Mouse (Mus musculus): ENCODE measurements around the gene Isoc2a.

Isoc2a gene

GRCm38 (mm10) chr7:4918681-4919080 is 41.7 kb downstream of the Isoc2a start:
- no peak for DNase-seq (ENCODE audit: low read depth)

GRCm38 (mm10) chr7:4919096-4919495 is 42.1 kb downstream of the Isoc2a start:
- DNase-seq (ENCODE audit: low read depth): no peak

GRCm38 (mm10) chr7:4919971-4920370 is 43.0 kb downstream of the Isoc2a start:
- DNase-seq (ENCODE audit: low read depth): no peak

GRCm38 (mm10) chr7:4920496-4920895 is 43.5 kb downstream of the Isoc2a start:
- no peak for DNase-seq (ENCODE audit: low read depth)

GRCm38 (mm10) chr7:4920976-4921823 is 44.2 kb downstream of the Isoc2a start:
- DNase-seq (ENCODE audit: low read depth): peak; percentile 5

- no peak for DNase-seq (ENCODE audit: low read depth)
These were observed 45.0 kb downstream of the Isoc2a start, which contains the start of gene Nat14 for GRCm38 (mm10) chr7:4921824-4922482. Gene Nat14, plus strand, starts transcription at chr7:4922028.

DNA sequence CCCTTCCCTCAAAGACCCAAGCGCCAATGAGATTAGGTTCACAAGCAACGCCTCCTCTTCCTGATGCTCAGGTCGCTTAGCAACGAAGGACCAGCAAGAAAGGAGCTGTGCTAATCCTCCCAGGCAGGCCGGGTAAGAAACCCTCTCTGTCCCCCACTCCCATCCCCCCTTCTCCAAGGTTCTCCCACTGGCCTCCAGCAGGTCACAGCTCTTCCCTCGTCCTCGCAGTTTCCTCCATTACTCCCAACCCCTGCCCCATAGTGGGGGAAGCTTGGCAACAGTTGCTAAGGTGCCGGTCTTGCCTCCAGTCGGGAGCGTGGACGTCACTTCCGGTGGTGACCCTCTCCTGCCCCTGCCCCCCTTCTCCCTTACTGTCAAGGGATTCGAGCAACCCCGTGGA is 45.6 kb downstream of the Isoc2a start:
- peak; percentile 61 for DNase-seq (ENCODE audit: low read depth)

- peak; percentile 37 for DNase-seq (ENCODE audit: low read depth)
These were observed 46.1 kb downstream of the Isoc2a start for GRCm38 (mm10) chr7:4922931-4923565.

- DNase-seq (ENCODE audit: low read depth): peak; percentile 34
These were observed 46.8 kb downstream of the Isoc2a start for GRCm38 (mm10) chr7:4923586-4924364.

DNA sequence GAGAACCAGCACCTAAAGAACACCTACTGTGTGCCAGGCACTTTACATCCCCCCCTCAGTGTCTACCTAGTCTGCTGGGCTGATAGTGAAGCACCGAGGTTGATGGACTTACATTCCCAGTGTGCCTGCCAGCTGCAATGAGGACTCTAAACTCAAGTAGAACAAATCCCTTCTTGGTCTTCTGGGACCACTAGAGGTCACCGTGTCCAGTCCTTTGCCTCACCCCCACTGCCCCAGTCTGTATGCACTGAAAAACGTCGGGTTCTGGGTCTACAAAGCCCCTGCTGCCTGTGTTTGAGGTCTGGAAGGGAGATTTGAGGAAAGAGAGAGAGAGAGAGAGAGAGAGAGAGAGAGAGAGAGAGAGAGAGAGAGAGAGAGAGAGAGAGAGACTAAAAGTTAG is 47.5 kb downstream of the Isoc2a start:
- peak; percentile 11 for DNase-seq (ENCODE audit: low read depth)

- peak; percentile 9 for DNase-seq (ENCODE audit: low read depth)
These were observed 47.9 kb downstream of the Isoc2a start for GRCm38 (mm10) chr7:4924891-4925301.

DNA sequence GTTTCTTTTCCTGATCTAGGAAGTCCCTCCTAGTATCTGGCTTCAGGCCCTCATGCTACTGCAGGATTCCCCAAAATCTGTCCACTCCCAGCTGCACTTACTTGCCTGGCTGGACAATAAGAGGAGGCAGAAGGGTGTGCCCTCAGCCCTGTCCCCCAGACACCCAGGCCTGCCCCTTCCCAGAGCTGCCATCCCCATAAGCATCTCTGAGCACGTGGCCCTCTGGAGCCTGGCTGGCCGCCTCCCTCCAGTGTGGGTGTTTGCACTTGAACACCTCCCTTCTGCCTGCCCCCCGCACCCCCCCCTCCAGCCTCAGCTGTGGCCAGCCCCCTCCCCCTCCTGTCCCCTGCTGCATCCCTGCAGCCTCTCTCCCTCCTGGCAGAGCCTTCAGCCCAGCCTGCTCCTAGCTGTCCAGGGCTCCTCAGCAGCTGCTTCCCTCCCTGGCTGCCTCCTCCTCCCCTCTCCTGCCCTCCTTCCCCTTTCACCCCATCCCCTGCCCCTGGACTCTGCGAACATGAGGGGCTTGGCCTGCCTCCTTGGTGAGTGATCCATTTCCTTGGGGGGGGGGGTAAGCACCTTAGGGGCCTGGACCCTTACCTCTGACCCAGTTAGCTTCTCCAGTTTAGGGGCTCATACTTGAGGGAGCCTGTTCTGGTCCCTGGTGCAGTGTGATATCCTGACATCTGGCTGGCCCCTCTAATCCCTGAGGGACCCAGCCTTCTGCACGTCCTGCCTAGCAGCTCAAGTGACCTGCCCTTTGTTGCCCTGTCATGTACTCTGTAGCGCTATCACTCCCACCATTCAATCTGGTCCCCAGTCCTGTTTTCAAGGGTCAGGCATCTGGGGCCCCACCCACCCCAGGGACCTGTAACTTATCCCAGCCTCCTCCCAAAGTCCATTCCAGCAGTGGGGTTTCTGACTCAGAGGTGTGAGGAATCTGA is 48.8 kb downstream of the Isoc2a start, which contains the start of gene Ssc5d:
Gene Ssc5d, plus strand, starts transcription at position 345 of the 941 bp plus-strand sequence.
- DNase-seq (ENCODE audit: low read depth): no peak

- DNase-seq (ENCODE audit: low read depth): no peak
These were observed 49.9 kb downstream of the Isoc2a start for GRCm38 (mm10) chr7:4926849-4927248.

DNA sequence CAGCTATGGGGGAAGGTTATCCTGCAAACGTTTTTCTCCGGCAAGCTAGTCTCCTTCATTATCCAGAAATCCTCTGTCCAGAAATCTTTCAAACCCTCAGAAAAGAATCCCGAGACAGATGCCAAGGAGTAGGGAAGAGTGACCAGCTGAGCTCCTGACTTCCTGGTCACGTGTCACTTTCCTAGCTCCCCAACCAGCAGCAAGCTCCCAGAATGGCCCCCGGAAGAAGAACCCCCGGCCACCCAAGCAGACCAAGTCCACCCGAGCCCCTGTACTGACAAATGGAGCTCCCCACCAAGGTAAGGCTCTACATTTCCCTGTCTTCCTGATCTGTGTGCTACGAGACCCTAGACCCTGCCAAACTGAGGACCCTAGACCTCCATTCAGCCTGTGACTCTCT is 50.8 kb downstream of the Isoc2a start:
- DNase-seq (ENCODE audit: low read depth): no peak

GRCm38 (mm10) chr7:4928323-4928722 is 51.4 kb downstream of the Isoc2a start:
- DNase-seq (ENCODE audit: low read depth): no peak

GRCm38 (mm10) chr7:4933103-4933502 is 56.1 kb downstream of the Isoc2a start:
- DNase-seq (ENCODE audit: low read depth): no peak

DNA sequence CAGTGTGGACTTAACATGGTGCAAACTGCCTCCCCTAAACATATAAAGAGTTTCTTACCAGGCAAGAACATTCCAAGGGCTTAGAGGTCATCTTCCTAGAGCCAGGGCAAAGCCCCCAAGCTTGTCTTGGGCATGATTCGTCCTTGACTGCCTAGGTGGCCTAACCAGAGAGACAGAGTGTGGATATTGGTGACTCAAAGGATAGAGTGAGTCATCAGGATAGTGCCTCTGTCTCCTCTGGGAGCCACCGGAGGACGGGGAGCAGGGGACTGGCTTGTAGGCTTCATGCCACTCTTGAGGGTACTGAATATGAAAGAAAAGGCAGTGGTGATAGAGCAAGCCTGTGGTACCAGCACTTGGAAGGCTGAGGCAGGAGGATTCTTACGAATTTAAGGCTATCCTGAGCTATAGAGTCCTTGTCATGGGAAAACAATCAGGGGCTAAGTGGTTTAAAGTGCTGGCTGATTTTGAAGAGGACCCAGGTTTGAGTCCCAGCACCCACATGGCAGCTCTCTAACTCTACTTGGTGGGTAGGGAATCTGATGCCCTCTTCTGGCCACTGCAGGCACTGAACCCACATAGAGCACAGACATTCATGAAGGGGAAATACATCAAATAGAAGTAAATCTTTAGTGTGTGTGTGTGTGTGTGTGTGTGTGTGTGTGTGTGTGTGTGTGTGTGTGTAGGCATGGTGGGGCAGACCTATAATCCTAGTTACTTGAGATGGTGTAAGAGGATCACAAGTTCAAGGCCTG is 57.4 kb downstream of the Isoc2a start:
- DNase-seq (ENCODE audit: low read depth): no peak

DNA sequence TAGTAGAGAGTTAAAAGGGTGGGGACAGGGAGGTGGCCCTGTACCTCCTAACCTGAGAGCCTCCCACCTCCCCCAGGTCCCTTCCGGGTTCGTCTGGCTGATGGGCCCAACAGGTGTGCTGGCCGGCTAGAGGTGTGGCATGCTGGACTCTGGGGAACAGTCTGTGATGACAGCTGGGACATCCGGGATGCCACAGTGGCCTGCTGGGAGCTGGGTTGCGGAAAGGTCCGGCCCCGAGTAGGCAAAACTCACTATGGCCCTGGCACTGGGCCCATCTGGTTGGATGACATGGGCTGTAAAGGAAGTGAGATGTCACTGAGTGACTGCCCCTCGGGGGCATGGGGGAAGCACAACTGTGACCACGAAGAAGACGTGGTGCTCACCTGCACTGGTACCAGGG is 59.9 kb downstream of the Isoc2a start:
- no peak for DNase-seq (ENCODE audit: low read depth)

- no peak for DNase-seq (ENCODE audit: low read depth)
These were observed 60.4 kb downstream of the Isoc2a start for GRCm38 (mm10) chr7:4937392-4937791.

- DNase-seq (ENCODE audit: low read depth): peak; percentile 85
These were observed 61.5 kb downstream of the Isoc2a start for GRCm38 (mm10) chr7:4938456-4938855.
